Mouse (Mus musculus): ENCODE measurements around the gene Hist1h4j. TPM values are rescaled to one million over a fixed set of nuclear protein-coding genes. Genes with fewer than 3 reads are reported as not detected.

The Hist1h4j gene
- total RNA-seq, 2 experiments from 2014 or later, result 21.0 to 22.9 TPM

DNA sequence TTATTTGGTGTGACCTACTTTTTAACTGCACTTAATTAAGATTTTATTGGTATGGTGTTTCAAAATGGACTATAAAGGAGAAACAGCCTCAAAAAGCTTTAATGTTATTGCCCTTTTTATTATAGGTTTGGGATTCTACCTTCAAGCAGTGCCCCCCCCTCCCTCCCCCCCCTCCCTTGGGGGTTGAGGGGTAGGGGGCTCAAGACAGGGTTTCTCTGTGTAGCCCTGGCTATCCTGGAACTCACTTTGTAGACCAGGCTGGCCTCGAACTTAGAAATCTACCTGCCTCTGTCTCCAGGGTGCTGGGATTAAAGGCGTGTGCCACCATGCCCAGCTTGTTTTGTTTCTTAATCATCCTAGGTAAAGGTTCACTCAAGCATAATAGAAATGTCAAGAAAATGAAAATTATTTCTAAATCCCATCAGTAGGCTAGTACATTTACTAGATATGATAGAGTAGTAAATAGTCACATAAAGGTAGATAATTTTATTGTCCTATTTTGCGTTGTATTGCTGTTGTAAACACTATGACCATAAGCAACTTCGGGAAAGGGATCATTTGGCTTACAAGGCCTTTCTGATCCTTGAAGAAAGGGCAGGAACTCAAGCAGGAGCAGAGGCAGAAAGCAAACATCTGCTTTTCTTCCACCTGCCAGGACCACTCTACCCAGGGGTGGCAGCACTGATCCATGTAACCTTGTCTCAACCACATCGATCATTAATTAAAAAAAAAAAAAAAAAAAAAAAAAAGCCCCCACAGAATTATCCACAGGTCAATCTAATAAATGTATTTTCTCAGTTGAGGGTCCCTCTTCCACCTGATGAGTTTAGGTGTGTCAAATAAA is 11.6 kb upstream of the Hist1h4j start:
- no peak for DNase-seq (ENCODE audit: low spot score in 2 of 2)

DNA sequence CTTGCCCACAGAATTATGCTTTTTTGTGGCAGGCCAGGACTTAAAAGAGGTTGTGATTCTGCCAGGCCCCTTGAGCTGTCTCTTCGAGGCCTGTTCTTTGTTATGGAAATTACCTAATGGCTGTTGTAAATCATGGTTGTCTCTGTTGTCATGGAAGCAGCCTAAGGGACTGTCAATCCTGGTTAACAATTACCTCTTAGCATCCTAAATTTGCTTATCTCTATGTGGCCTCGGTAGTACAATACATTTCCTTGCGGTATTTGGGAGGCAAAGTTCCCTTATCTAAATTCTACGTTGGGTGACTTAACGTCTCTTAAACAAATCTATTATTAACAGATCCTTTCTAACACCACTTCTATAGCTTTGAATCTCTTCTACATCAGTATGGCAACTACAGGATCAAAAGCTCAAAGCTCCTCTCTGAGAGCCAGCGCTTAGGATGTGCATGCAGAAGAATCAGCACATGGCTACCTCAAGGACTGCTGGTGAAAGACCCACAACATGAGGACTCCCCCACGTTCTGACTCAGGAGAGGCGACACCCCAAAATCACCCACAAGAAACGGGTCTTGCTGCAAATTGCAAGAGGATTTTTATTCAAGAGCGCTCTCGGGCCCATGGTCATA is 6.8 kb upstream of the Hist1h4j start:
- no peak for DNase-seq (ENCODE audit: low spot score in 2 of 2)

DNA sequence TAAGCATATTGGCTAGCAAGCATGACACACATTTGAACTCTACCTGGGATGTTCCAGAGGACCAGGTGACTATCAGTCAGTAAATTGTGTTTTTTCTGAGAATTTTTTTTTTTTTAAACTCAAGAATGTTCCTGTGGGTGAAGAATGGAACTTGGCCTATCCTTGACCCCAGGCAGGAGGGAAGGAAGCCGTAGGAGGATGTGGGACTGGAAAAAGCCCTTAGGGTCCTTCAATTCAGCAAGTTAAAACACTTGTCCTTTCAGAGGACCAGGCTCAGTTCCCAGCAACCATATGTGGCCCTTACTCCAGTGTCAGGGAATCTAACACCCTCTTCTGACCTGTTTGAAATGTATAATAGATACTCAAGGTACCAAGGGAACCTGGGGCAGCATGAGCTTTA is 5.3 kb upstream of the Hist1h4j start:
- no peak for DNase-seq (ENCODE audit: low spot score in 2 of 2)

DNA sequence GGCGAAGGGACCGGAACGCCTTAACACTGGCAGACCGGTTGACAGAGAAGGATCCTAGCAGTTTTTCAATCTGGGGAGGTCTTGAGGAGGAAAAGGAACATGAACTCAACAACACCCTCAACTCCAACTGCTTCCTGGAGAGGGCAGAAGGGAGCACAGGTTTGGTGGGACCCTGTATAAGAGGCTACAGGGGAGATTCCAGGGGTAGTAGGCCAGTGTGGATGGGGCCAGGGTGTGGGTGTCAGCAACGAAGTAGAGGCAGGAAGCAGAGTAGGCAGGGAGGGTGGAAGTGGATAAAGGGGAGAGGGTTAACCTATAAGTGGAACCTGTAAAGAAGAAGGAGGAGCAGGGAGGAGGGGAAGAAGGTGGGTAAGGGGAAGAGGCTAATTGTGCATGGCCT is 1.4 kb upstream of the Hist1h4j start:
- DNase-seq (ENCODE audit: low spot score in 2 of 2), result no peak

DNA sequence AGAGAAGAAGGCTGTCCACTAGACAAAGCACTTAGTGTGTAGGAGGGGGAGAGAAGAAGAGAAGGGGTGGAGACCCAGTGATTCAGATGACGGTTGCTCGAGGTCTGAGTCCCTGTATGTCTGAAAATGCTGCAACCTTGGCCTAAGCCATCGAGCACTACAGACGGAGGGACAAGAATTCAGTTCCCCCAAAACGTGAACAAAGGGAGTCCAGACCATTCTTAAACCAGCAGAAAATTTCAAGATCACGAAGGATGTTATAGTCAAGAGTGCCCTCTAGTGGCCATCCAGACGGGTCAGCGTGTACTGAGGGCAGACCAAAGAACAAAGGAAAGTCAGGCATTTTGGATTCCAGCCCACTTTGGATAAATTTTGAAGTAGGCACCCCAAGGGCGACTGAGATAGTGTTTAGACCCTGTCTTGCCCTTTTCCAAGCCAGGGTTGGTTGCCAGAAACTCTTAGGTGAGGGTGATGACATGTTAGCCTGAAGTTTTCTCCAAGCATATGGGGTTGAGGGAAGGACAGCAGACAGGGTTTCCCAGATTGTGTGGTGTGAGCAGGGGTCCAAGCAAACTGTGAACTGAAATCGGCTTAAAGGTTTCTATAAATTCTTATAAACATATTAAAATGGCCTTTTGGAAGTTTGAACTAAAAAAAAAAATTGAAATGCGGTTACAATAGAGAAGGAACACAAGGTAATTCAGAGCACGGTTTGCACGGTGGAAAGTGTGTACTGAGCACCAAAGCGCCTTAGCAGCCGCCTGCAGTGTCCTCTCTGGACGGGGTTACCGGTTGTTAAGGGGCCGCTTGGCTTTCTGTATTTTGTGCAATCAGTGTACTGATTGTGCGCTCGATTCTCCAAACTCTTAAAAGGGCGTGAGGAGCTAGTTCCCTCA is 606 bp upstream of the Hist1h4j start:
- DNase-seq (ENCODE audit: low spot score in 2 of 2), result peak; percentile 70 to 74

DNA sequence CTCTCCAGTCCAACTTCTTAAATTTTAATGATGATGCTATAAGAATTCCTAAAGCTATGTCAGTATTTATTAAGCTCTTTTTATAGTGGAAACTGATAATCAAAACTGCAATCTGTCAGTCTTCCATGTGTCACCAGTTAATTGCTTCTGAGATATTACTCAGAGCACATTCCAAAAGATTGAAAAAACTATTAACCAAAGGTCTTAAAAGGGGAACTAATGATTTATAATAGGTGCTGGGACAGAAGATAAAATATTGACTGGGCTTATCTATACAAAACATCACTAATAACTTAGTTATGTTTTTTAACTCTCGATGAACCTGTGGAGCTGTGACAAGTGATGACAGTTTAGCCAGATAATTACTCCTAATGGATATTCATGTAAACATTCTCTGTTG is 10.1 kb downstream of the Hist1h4j start:
- no peak for DNase-seq (ENCODE audit: low spot score in 2 of 2)

DNA sequence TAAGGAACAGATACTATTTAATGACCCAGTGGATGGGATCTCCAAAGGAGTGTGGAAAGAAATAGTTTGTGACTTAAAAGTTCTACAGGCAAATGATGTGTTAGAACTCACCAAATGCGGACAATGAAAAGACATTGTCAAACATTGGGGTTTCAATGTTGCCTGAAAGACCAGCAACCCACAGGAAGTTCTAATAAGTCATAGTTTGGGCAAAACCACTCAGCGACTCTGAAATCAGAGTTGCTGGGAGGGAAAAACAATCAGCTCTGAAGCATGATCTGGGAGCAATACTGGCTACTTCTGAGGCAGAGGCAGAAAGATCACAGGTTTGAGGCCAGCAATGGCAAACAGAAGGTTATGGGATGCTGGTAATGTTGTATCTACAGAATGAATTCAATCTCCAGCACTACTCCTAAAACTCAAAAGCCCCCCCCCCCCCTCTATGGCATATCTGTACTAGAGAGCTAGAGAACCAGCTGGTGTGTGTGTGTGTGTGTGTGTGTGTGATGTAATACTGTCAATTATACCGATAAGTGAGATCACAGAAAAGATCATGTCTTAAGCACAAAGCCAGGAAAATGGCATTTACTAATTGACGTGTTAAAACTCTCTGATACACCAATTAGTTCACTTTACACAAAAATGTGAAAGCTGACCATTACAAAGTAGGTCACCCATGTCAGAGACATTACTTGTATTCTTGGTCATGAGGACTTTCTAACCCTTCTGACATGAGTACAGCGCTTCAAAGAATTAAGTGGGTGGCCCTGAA is 14.7 kb downstream of the Hist1h4j start:
- DNase-seq (ENCODE audit: low spot score in 2 of 2), result no peak

DNA sequence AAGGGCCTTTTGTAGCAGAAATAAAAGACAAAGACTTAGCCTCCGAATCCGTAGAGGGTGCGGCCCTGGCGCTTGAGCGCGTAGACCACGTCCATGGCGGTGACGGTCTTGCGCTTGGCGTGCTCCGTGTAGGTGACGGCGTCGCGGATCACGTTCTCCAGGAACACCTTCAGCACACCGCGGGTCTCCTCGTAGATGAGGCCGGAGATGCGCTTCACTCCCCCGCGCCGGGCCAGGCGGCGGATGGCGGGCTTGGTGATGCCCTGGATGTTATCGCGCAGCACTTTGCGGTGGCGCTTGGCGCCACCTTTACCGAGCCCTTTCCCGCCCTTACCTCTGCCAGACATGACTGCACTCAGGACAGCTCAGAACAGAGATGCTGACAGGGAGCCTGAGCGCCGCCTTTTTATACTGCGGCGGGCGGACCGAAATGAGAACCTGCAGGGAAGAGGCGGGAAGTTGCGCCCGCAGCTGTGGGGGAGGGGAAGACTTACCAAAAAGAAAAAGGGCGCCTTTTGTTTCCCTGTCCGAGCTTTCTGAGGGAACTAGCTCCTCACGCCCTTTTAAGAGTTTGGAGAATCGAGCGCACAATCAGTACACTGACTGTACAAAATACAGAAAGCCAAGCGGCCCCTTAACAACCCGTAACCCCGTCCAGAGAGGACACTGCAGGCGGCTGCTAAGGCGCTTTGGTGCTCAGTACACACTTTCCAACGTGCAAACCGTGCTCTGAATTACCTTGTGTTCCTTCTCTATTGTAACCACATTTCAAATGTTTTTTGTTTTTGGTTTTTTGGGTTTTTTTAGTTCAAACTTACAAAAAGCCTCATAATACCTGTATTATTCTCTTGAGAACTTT is 15.5 kb downstream of the Hist1h4j start, which contains the start of gene Hist1h4k:
TSS of gene Hist1h4k (minus strand) at position 347 of the 859 bp plus-strand sequence.
- DNase-seq (ENCODE audit: low spot score in 2 of 2), result peak; percentile 88 to 94

DNA sequence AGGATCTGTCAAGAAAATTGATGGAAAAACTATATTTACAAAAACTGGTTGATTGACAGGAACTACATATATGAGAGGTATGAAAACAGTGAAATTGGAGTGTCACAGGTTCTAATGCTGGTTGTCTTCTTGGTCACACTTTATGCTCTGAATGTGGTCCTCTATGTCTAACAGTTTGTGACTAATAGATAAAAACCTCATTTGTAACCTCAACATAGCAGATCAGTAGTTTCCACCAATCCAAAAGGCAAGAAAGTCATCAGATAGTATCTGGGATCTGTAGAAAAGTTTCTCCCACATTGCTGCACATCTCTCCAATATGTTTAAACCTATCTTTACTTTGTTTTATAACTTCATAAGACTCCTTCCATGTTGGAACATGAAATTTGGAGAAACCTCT is 16.6 kb downstream of the Hist1h4j start:
- no peak for DNase-seq (ENCODE audit: low spot score in 2 of 2)

DNA sequence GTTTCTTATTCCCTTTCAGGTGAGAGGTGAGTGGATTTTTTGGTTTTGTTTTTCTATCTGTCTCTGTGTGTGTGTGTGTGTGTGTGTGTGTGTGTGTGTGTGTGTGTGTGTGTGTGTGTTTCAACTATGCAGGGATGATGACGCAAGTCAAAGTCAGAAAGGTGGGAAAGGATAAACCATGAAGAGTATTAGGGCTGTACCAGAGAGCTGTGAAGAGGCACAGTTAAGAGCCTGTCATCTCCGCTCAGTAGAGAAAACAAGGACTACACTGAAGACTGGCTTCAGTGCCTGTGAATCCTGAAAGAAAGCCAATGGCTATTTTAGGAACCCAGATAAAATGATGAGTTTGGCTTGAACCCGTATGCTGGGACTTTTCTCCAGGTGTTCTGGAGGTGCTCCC is 17.0 kb downstream of the Hist1h4j start:
- DNase-seq (ENCODE audit: low spot score in 2 of 2), result no peak

DNA sequence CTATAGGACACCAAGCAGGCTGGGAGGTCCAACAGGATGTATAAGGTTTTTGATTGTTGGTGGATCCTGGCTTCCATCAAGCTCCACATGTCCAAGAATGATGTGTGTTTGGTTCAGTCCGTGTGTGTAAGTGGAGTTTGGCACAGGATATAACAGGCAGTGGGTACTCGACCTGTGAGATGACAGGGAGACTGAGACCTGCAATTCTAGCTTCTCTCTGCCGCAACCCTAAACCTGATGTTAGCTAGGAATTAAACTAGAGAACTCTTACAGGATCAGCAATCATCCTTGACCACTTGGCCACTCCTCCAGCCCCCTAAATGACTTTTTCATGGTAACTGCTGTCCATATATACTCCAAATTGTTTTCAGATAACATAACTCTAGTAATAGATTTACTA is 17.5 kb downstream of the Hist1h4j start:
- DNase-seq (ENCODE audit: low spot score in 2 of 2), result no peak

DNA sequence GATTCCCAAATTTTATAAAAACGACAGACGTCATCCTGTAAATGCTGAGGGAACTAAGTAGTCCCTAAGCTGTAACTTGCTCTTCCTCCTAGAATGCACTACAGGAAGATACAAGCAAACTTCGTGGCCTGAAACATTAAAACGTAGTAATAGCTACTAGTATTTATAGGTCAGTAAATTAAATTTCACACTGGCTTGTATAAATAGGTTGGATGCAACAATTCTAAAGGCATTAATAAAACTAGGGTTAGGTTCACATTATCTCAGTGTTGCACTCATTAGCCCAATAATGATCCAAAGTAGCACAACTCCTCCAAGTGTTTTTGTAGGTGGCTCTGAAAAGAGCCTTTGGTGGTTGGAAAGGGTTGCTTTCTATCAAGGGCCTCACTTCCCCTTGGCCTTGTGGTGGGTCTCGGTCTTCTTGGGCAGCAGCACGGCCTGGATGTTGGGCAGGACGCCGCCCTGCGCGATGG is 18.2 kb downstream of the Hist1h4j start:
- no peak for DNase-seq (ENCODE audit: low spot score in 2 of 2)

DNA sequence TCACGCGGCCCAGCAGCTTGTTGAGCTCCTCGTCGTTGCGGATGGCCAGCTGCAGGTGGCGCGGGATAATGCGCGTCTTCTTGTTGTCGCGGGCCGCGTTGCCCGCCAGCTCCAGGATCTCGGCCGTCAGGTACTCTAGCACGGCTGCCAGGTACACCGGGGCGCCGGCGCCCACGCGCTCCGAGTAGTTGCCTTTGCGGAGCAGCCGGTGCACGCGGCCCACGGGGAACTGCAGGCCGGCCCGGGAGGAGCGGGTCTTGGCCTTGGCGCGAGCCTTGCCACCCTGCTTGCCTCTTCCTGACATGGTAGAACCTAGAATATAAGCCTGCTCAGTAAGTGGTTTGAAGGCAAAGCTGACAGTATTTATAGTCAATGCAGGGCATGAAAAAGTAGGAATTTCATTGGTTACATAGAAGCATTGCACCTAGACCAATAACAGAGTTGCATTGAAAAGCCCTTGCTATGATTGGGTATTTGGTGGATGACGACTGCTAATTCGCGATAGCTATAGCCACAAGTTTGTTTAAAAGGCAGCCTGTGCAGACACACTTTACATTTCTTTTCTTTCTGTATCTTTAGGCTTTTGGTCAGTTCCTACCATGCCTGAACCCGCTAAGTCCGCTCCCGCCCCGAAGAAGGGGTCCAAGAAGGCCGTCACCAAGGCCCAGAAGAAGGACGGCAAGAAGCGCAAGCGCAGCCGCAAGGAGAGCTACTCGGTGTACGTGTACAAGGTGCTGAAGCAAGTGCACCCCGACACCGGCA is 18.8 kb downstream of the Hist1h4j start, which contains the start of the genes Hist1h2ak and Hist1h2bn:
TSS of gene Hist1h2ak (minus strand) at position 304 of the 762 bp plus-strand sequence.
TSS of gene Hist1h2bn (plus strand) at position 600 of the 762 bp plus-strand sequence.
- peak; percentile 62 to 73 for DNase-seq (ENCODE audit: low spot score in 2 of 2)

DNA sequence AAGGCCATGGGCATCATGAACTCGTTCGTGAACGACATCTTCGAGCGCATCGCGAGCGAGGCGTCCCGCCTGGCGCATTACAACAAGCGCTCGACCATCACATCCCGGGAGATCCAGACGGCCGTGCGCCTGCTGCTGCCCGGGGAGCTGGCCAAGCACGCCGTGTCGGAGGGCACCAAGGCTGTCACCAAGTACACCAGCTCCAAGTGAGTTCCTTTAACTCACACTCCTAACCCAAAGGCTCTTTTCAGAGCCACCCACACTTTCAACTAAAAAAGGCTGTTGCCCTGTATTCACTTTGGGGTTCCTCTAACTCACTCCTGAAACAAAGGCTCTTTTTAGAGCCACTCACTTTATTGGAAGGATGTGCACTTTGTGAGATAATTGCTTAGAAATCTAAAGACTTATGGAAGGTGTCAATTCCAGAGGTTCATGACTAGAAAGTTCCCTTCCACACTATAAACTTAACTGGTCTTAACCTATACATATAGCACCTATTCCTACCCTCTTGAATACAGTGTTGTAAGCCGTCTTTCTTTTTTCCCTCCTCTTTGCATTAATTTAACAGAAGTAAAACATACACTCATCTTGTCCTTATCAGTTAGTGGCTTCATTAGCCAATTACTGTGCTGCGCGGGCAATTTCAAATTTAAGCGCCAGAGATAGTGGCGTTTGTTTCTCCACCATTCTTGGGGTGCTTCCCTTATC is 19.6 kb downstream of the Hist1h4j start:
- peak; percentile 17 to 42 for DNase-seq (ENCODE audit: low spot score in 2 of 2)

DNA sequence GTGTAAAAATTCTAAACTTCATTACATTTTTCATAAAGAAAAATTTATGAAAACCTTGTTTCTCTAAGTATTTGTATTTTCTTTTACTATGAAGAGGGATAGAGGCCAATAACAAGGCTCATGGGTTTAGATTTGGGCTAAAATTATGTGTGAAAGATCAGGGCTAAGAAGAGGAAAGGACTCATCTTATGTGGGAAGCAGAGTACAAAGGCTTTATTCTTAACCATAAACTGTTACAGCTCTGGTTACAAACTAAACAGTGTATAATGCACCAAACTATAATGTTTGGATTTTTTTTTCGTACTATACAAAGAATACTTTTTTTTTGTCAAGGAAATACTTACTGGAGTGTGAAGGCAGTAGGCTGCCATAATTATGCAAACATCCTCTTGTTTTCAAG is 20.8 kb downstream of the Hist1h4j start:
- DNase-seq (ENCODE audit: low spot score in 2 of 2), result no peak

DNA sequence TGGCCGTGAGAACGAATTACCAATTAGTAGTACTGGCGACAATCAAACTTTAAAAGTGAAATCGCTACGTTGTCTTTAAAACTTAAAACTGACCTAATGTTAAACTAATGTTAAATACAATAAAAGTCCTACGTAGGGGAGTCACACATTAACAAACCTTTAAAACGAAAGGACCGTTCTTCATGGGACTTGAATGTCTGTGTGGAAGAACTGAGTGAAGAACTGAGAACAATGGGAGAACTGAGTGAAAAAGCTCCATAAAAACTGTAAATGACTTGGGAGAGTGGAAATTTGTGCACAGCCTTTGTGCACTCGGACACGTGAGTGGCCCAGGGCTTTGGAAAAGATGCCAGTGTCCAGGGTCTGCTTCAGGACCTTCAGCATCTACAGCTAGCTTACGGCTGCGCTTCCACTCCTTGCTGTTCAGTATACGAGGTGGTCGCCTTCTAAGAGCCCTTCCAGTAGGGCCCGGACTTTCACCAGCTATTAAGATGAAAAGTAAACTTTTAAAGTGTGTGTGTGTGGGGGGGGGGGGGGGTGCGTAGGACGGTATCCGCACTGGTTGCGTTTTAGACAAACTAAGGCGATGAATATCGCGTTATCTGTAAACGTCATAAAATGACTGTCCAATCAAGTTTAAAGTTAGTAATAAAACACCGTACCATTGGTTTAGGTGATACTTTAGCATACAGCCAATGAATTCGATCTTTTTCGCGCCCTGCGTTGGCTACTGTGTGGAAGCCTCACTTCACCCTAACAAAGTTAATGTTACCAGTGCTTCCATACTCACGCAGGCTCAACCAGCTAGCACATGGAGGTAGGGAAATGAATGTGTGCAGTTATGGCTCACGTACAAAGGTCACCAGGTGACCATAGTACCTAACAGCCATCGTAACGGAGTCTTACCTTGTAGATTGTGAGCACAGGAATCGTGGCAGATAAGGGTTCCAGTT is 44.2 kb downstream of the Hist1h4j start:
- peak; percentile 49 to 60 for DNase-seq (ENCODE audit: low spot score in 2 of 2)

All from left cerebral cortex, adult 18-20 months (tissue).